Mouse (Mus musculus): Measurements from ENCODE around the gene Fan1.

Fan1 gene

DNA sequence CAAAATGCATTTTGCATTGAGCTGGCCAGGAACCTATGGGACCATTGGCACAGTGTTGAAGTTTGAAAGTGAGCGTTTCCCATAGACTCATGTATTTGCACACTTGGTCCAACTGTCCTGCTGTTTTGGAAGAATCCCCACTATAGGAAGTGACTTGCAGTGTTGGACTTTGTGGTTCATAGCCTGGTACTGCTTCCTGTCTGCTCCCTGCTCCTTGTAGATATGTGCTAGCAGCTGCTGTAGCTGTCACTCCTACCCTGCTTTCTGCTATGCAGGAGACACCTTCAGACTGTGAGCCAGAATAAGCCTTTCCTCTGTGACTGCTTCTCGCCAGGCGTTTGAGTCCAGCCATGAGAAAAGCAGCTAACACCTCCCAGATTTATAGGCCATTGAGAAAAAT lies 42.6 kb downstream of the Fan1 start:
- DNase-seq: no peak

DNA sequence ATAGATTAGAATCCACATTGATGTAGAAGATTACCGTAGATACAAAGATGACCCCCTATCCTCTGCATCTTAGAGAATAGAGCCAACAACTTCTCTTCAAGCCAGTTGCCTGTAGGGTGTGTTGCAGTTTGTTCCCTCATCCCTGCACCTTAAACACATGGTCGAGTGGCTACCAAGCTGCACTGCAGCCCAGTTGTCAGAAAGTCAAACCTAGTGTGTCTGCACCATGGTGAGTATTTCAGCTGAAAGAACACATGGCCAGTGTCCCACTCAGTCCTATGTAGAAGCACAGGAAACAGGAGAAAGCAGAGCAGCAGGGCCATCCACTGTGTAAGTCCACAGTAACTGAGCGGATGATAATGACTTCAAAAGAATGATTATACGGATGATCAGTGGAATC lies 46.4 kb downstream of the Fan1 start:
- no peak for DNase-seq

DNA sequence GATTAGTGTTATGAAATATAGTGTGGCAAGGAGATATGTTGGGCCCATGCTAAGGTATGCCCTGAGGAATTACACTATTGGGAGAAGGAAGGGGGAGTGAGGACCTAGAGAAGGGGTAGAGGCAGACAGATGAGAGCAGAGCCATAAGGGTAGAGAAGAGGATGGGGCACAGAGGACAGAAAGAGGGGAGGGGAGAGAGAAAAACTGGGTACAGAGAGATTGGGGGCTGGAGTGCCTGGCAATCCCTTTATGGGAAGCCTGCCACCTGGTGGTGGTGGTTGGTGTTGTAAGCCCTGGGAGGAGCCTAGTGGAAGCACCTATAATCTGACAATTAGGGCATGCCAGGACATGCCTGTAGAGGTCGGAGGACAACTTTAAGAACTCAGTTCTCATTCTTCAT lies 47.0 kb downstream of the Fan1 start:
- peak; percentile 84 for DNase-seq

DNA sequence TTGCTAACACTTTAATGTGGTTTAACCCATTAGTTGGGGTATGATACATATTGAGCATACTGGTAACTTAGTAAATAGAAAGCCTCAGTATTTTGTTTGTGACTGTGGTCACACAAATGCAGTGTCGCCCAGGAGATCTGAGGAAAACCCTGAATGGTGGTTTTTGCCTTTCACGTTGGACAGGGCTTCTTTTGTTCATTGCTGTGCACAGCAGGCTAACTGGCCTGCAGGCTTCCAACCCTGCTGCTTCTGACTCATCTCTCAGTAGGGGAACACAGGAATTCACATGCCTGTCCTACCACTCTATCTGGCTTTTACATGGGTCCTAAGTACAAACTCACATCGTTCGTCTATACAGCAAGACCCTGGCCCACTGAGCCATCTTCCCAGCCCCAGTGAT lies 52.2 kb downstream of the Fan1 start:
- DNase-seq: no peak

DNA sequence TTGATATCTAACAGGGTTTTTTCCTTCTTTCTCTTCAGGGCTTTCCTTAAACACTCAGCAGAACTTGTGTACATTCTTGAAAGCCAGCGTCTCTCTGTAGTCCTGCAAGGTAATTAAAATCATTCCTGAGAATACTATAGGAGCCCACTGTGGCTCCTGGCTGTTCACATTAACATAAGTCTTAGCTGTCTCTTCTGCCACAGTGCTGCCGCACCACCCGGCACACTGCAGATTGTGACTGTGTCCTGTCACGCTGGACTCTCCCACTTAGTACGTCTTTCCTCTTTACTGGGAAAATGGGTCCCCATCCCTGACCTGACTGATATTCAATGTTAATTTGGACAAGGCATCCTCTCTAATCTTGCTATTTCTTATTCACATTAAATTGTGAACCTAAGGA lies 52.8 kb downstream of the Fan1 start:
- DNase-seq: no peak

DNA sequence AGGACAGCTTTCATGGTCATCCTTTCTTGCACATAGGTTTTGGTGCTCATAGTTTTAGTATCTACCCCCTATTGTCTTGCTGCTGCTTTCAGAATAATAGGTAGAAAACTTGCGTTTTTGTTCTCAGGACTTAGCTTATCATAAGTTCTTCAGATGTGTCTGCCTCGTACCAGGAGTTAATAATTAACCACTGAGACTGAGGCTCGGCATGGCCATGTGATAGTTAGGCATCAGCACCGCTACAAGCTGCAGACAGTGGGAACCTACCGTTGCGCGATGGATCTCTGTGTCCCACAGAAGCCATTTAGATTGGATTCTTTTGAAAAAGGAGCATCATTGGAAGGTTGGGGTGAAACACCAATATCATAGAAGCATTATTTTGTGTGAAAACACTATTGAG lies 61.1 kb downstream of the Fan1 start:
- no peak for DNase-seq

DNA sequence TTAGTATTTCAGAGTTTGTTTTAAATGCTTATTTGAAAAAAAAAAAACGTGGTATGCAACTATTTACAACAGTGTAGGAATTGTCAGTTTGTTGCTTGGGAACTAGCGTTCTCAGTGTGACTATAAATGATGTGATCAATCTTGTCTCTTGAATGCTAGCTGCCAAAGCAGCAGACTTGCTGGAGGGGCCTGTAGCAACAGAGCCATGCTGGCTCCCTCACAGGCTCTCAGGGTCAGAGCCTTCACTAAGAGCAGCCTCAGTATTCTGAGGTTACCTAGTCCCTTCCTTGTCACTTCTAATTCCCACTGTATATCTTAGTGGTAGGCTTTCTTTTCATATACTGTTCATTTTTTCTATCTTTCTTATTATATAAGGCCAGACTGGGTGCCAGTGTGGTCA lies 63.1 kb downstream of the Fan1 start:
- DNase-seq: no peak

DNA sequence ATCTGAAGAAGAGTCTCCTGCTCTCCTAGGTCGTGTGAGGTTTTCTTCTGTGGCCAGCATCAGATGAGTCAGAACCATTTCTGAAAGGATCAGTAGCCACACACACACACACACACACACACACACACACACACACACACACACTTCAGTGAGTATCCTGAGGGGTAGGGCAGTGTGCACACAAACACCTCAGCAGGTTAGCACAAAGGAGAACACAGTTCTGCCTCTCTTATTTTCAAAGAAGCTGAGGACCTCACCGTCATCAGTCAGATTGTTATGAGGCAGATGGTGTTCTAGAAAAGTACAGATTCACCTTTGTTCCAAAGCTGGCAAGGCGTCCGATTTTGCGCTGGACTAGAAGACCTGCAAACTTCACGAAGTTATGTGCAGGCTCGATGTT lies 63.7 kb downstream of the Fan1 start:
- DNase-seq: no peak
